Mouse (Mus musculus) neural tube, embryonic 11.5 days (tissue): ENCODE measurements around the gene Wbp1. TPM values are rescaled to one million over a fixed set of nuclear protein-coding genes. Genes with fewer than 3 reads are reported as not detected.

ENCODE experiments used
- ATAC-seq: fragments of 200-750 bp; cut with Nextera tagmentation; 2 replicates; pipeline ENCODE4 v1.8.0; 2017; ENCODE audit warnings: moderate number of reproducible peaks, mild to moderate bottlenecking, moderate TSS enrichment, moderate library complexity; ENCODE audit not compliant: insufficient read depth, low FRiP score, low TSS enrichment
- DNase-seq: peaks from one replicate; pipeline ENCODE4 v3.0.0-alpha.2; 2015; ENCODE audit warnings: low spot score
- H3K27ac ChIP-seq: fragments of 300-500 bp; sonication (generic); 2 replicates; pipeline ENCODE4 v1.5.1; 2014; ENCODE audit warnings: low read depth, mild to moderate bottlenecking, low read length
- H3K27me3 ChIP-seq: fragments of 300-500 bp; sonication (generic); 2 replicates; pipeline ENCODE4 v1.6.1; 2014; ENCODE audit warnings: mild to moderate bottlenecking, low read length, mixed read lengths; ENCODE audit not compliant: control insufficient read depth, insufficient read depth
- H3K36me3 ChIP-seq: fragments of 300-500 bp; sonication (generic); 2 replicates; pipeline ENCODE4 v1.6.1; 2014; ENCODE audit warnings: mild to moderate bottlenecking, low read length, moderate library complexity, mixed read lengths; ENCODE audit not compliant: control insufficient read depth, insufficient read depth
- H3K4me1 ChIP-seq: fragments of 300-500 bp; sonication (generic); 2 replicates; pipeline ENCODE4 v1.6.1; 2014; ENCODE audit warnings: low read length, mixed read lengths; ENCODE audit not compliant: control insufficient read depth, insufficient read depth
- H3K4me2 ChIP-seq: fragments of 300-500 bp; sonication (generic); 2 replicates; pipeline ENCODE4 v1.6.1; 2014; ENCODE audit warnings: low read depth, mild to moderate bottlenecking, moderate library complexity
- H3K4me3 ChIP-seq: fragments of 300-500 bp; sonication (generic); 2 replicates; pipeline ENCODE4 v1.5.1; 2014; ENCODE audit warnings: low read depth, low read length
- H3K9ac ChIP-seq: fragments of 300-500 bp; sonication (generic); 2 replicates; pipeline ENCODE4 v1.6.1; 2014; ENCODE audit warnings: mild to moderate bottlenecking, low read length
- H3K9me3 ChIP-seq: fragments of 300-500 bp; sonication (generic); 2 replicates; pipeline ENCODE4 v1.6.1; 2016; ENCODE audit warnings: low read length; ENCODE audit not compliant: control insufficient read depth
- WGBS: fragments of 180-500 bp; shearing (Covaris S2); extraction: QIAGEN DNeasy Blood & Tissue Kit; methylation state at CpG from one replicate; pipeline ENCODE4 v1.1.7; 2014; 5-methylcytosine and 5-hydroxymethylcytosine counted together
- microRNA counts: library from miRNA; unstranded; fragments of <30 nt; microRNA quantifications from one replicate; lab custom pipeline; 2015
- microRNA-seq: library from miRNA; unstranded; fragments of <30 nt; microRNA quantifications from one replicate; pipeline ENCODE4, GENCODE M21; 2016
- polyA plus RNA-seq: library from polyadenylated mRNA; unstranded; fragments of >200 nt; fragmentation: Nextera tagmentation; extraction: Ambion mirVana; gene quantifications from 2 replicates; pipeline ENCODE4 v1.2.1, GENCODE M21; 2014

Gene Wbp1
- polyA plus RNA-seq, 1 experiment from 2014 or later = 169 TPM

DNA sequence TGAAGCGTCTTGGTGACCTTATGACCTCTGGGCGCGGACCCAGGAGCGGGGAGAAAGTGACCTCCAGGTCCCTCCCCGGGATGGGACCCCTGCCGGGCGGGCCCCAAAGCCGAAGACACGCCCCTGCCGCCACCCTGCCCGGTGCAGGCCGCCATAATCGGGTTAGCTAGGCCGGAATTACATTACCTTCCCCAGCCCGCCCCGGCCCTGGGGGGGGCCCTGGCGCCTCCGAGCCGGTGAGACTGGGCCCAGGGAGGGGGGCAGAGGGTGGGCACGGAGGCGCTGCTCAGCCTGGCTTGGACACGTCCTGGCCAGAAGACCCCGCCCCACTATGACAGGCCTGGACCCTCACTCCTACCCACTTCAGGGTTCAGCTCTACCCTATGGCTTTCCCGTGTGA, 50.1 kb downstream of the Wbp1 start:
- peaks cover 87% of the 10 kb centered on the region for H3K27me3 ChIP-seq
- no peak for DNase-seq
- H3K4me3 ChIP-seq = peak overlapping the region; percentile 23
- H3K4me2 ChIP-seq = peak overlapping the region; percentile 27
- no peak overlapping the region; the same call in 1 of the 2 replicates for H3K27ac ChIP-seq
- 0 out of 2 replicates have a peak overlapping the region, but pooled peaks have one; percentile 22 for H3K9ac ChIP-seq
- WGBS = 0% methylated on average over 24 of the region's 24 CpGs
- no peaks in the 10 kb centered on the region for H3K36me3 ChIP-seq
- no peaks in the 10 kb centered on the region for H3K9me3 ChIP-seq
- peaks cover 7% of the 10 kb centered on the region; the same call in 1 of the 2 replicates for H3K4me1 ChIP-seq
- ATAC-seq = no peak

- ATAC-seq = no peak
- Histone ChIP-seq H3K9me3 (no peaks in the 10 kb centered on the region), H3K4me3 (peak overlapping the region; percentile 23), H3K27ac (no peak overlapping the region; the same call in 1 of the 2 replicates), H3K36me3 (no peaks in the 10 kb centered on the region), H3K4me2 (peak overlapping the region; percentile 27), H3K4me1 (peaks cover 7% of the 10 kb centered on the region; the same call in 1 of the 2 replicates), H3K27me3 (peaks cover 87% of the 10 kb centered on the region), H3K9ac (peak overlapping the region; percentile 26)
- 1% methylated on average over 54 of the region's 58 CpGs for WGBS
- peak; percentile 59 for DNase-seq
Measured at GRCm38 (mm10) chr6:83070311-83071219, 50.8 kb downstream of the Wbp1 start.

GRCm38 (mm10) chr6:83070247-83070310, 51.3 kb downstream of the Wbp1 start, which contains the start of gene Tlx2:
Gene Tlx2 (minus strand): TSS chr6:83070293.
- Histone ChIP-seq H3K4me3 (peak within 1 kb of the TSS; percentile 28), H3K9me3 (no peaks in the 10 kb centered on the region), H3K9ac (peak within 1 kb of the TSS; percentile 26), H3K4me1 (peaks cover 7% of the 10 kb centered on the region; the same call in 1 of the 2 replicates), H3K27me3 (peaks cover 90% of the 10 kb centered on the region), H3K4me2 (peak within 1 kb of the TSS; percentile 27), H3K27ac (no peak within 1 kb of the TSS; the same call in 1 of the 2 replicates), H3K36me3 (no peaks in the 10 kb centered on the region)
- DNase-seq (no peak), ATAC-seq (no peak)
- 0% methylated on average over 10 of the region's 10 CpGs for WGBS

DNA sequence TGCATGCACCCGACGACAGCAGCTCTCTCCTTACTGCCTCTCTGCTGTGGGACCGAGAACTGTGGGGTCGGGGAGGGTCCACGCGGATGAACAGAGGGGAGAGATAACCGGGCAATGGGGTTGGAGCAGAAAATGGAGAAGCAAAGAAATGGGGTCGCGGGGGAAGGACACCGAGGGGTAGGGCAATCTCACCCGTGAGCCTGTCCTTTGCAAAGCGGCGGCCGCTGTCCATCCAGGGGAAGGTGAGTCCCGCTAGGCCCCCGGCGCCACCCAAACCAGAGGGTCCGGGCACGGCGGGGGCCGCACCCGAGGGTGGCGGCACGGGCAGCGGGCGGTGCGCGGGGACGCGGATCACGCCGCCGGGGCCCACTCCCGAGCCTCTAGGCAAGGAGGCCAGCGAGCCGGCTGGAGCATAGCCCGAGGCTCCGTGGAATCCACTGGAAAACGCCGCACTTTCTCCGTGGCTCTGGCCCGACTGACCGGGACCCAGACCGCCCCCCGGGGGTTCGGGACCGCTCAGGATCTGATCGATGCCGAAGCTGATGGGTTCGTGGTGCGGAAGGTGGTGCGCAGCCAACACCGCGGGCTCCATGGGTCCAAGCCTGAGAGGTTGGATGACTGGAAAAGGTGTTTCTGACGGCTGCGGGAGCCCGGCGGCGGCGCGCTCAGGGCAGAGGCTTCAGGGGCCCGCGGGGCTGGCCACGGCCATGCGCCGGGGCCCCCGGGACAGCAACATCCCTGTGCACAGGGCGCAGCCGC, 51.7 kb downstream of the Wbp1 start:
- ATAC-seq = no peak
- peak overlapping the region; percentile 22 for H3K4me2 ChIP-seq
- H3K4me3 ChIP-seq = peak overlapping the region; percentile 19
- DNase-seq = peak; percentile 47
- 1% methylated on average over 52 of the region's 69 CpGs for WGBS
- no peaks in the 10 kb centered on the region for H3K9me3 ChIP-seq
- no peak overlapping the region; the same call in 1 of the 2 replicates for H3K27ac ChIP-seq
- no peaks in the 10 kb centered on the region for H3K36me3 ChIP-seq
- H3K27me3 ChIP-seq = peaks cover 94% of the 10 kb centered on the region
- H3K4me1 ChIP-seq = peaks cover 7% of the 10 kb centered on the region; the same call in 1 of the 2 replicates
- peak overlapping the region; percentile 26 for H3K9ac ChIP-seq

MicroRNA genes within 50 kb of the gene (microRNA counts, 519-probe panel; counts per million panel counts)
- 171 counts per million, percentile 57 among the panel's probes with 10 or more counts for microRNA mmu-miR-3470a+mmu-miR-3470b (lab: Ali Mortazavi, UCI)

Small RNAs within 50 kb of the gene (microRNA-seq; reads per million reads assigned to microRNA genes)
- not detected for gene Mir3470a

Other genes with a start within 250 kb of the Wbp1 start
- 3.0 and 3.4 TPM in 2 replicates for gene Sema4f, start 181.8 kb downstream of the Wbp1 start, polyA plus RNA-seq
- gene M1ap, start 174.7 kb downstream of the Wbp1 start, polyA plus RNA-seq = 0.26 TPM in 1 of 2 replicates, not detected in the other
- gene Dok1, start 88.1 kb downstream of the Wbp1 start, polyA plus RNA-seq = 5.6 and 7.1 TPM in 2 replicates
- 6.7 and 9.2 TPM in 2 replicates for gene Loxl3, start 87.4 kb downstream of the Wbp1 start, polyA plus RNA-seq
- gene Aup1, start 67.0 kb downstream of the Wbp1 start, polyA plus RNA-seq = 122 TPM in 2 replicates
- 33.2 and 34.1 TPM in 2 replicates for gene Htra2, start 66.3 kb downstream of the Wbp1 start, polyA plus RNA-seq
- gene Dqx1, start 63.7 kb downstream of the Wbp1 start, polyA plus RNA-seq = 1.4 and 1.6 TPM in 2 replicates
- gene Tlx2, start 51.3 kb downstream of the Wbp1 start, polyA plus RNA-seq = 21.2 and 30.4 TPM in 2 replicates
- 41.8 and 42.0 TPM in 2 replicates for gene Pcgf1, start 43.7 kb downstream of the Wbp1 start, polyA plus RNA-seq
- 2.5 and 2.7 TPM in 2 replicates for gene Lbx2, start 35.2 kb downstream of the Wbp1 start, polyA plus RNA-seq
- 3.3 and 3.5 TPM in 2 replicates for gene Ccdc142, start 20.0 kb downstream of the Wbp1 start, polyA plus RNA-seq
- gene Gm42688, start 19.9 kb downstream of the Wbp1 start, polyA plus RNA-seq = 2.1 and 2.7 TPM in 2 replicates
- 118 and 123 TPM in 2 replicates for gene Mrpl53, start 12.5 kb downstream of the Wbp1 start, polyA plus RNA-seq
- 30.5 and 31.9 TPM in 2 replicates for gene Mogs, start 6.1 kb downstream of the Wbp1 start, polyA plus RNA-seq
- 19.8 and 23.4 TPM in 2 replicates for gene Ino80b, start 3.9 kb upstream of the Wbp1 start, polyA plus RNA-seq
- gene Rtkn, start 13.9 kb upstream of the Wbp1 start, polyA plus RNA-seq = 20.6 and 22.1 TPM in 2 replicates
- gene Wdr54, start 34.8 kb upstream of the Wbp1 start, polyA plus RNA-seq = 12.2 and 14.5 TPM in 2 replicates
- gene 1700003E16Rik, start 34.8 kb upstream of the Wbp1 start, polyA plus RNA-seq = 1.4 and 1.5 TPM in 2 replicates
- 114 and 125 TPM in 2 replicates for gene Dctn1, start 44.4 kb upstream of the Wbp1 start, polyA plus RNA-seq
- gene Slc4a5, start 98.3 kb upstream of the Wbp1 start, polyA plus RNA-seq = 0.28 and 0.77 TPM in 2 replicates
- gene Mthfd2, start 204.3 kb upstream of the Wbp1 start, polyA plus RNA-seq = 43.1 and 45.7 TPM in 2 replicates
- 69.5 and 72.3 TPM in 2 replicates for gene Mob1a, start 204.5 kb upstream of the Wbp1 start, polyA plus RNA-seq
- gene Bola3, start 227.6 kb upstream of the Wbp1 start, polyA plus RNA-seq = 106 and 115 TPM in 2 replicates